Mouse (Mus musculus) layer of hippocampus, adult 6 months (tissue): Measurements from ENCODE around the gene Tectb. TPM values are rescaled to one million over a fixed set of nuclear protein-coding genes. Genes with fewer than 3 reads are reported as not detected.

Experiments
- long read RNA-seq, 2 experiments: library from polyadenylated mRNA; unstranded; transcript quantifications; one replicate each; pipeline ENCODE4 v2.0.0; 2019 to 2020
- microRNA-seq: library from miRNA; unstranded; fragments of <30 nt; microRNA quantifications from one replicate; pipeline ENCODE4 v1.2.0, GENCODE M21; 2020
- polyA plus RNA-seq: library from polyadenylated mRNA; unstranded; fragments of <200 nt; fragmentation: Nextera tagmentation; gene quantifications from 2 replicates; pipeline ENCODE4 v1.2.3, GENCODE M21; 2021

The Tectb gene
- polyA plus RNA-seq = 0.10 TPM in 1 of 2 replicates, not detected in the other
- long read RNA-seq, experiment 1 = 0 reads
- long read RNA-seq, experiment 2 = 0 reads

DNA sequence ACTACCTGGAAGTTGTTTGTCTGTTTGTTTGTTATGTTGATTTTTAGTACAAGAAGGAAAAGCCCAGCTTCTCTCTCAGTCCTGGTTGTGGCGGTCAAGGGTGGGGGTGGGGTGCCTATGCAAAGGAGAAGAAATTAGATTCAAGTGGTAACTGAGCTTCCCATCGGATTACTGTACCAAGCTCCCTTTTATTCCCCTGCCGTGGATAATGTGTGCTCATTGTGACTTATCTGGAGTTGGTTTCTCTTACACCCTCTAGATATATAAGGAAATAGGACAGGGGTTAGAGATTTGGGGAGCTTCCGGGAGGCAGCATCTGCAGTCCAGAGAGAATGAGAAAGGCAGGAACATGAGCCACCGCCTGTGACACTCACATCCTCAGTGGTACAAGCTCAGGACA is at the start of gene Tectb:
Gene Tectb (plus strand): TSS at position 301 of the 400 bp plus-strand sequence.

DNA sequence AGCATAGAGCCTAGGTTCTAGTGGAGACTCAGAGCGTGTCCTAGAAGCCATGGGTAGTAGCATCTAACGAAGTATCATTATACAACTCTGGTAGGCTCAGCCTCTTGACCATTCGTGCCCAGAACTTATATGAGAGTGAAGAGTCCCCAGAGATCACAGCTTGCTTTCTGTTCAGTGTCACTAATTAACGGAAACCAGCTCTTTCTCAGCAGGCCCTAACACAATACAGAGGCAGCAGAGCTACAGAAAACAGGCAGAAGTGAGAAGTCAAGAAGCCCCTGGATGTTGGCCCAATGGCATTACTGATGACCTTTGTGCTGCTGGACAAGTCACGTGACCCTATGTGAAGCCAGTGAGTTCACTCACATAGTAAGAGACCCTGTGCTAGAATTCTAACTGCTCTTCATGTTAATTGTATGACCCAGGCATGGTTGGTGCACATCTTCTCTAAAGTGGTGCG is 60.7 kb downstream of the Tectb start, which contains the start of gene Gucy2g:
Gene Gucy2g (minus strand): TSS at position 51 of the 460 bp plus-strand sequence.

Small RNA genes within 50 kb of the gene (microRNA-seq; reads per million reads assigned to microRNA genes)
- 1.3 reads per million for gene Mir6715

Other genes with a start within 250 kb of the Tectb start
- 7.3 and 10.1 TPM in 2 replicates for gene Gpam, start 53.5 kb upstream of the Tectb start, polyA plus RNA-seq
- 1.4 and 1.8 TPM in 2 replicates for gene Gucy2g, start 60.5 kb downstream of the Tectb start, polyA plus RNA-seq
- gene Acsl5, start 71.2 kb downstream of the Tectb start, polyA plus RNA-seq = 17.3 and 17.7 TPM in 2 replicates
- gene Zdhhc6, start 135.3 kb downstream of the Tectb start, polyA plus RNA-seq = 35.8 and 41.8 TPM in 2 replicates
- gene Vti1a, start 135.6 kb downstream of the Tectb start, polyA plus RNA-seq = 21.0 and 22.0 TPM in 2 replicates